Mouse (Mus musculus) heart, adult 2 months (tissue): ENCODE data around the gene Rbfox3. TPM values are rescaled to one million over a fixed set of nuclear protein-coding genes. Genes with fewer than 3 reads are reported as not detected.
A peak's percentile ranks its signal among the peaks of the same experiment; 100 is the strongest.

ENCODE experiments used
- DNase-seq, 2 experiments: peaks; one replicate each; pipeline ENCODE4 v3.0.0; 2021
- H3K27ac ChIP-seq: fragments of 200-600 bp; 2 replicates; pipeline ENCODE4 v1.8.1; 2022
- H3K27me3 ChIP-seq: fragments of 200-500 bp; 2 replicates; pipeline ENCODE4 v1.6.1; 2012; ENCODE audit warnings: mild to moderate bottlenecking, low read length, inconsistent platforms, mixed read lengths; ENCODE audit not compliant: control insufficient read depth, insufficient read depth
- H3K36me3 ChIP-seq: fragments of 200-500 bp; 2 replicates; pipeline ENCODE4 v1.6.1; 2012; ENCODE audit warnings: low read length, inconsistent platforms; ENCODE audit not compliant: control insufficient read depth, insufficient read depth
- H3K4me1 ChIP-seq: fragments of 200-500 bp; 2 replicates; pipeline ENCODE4 v1.6.1; 2011; ENCODE audit warnings: low read length; ENCODE audit not compliant: control insufficient read depth, insufficient read depth
- H3K4me3 ChIP-seq: fragments of 200-600 bp; 2 replicates; pipeline ENCODE4 v1.8.1; 2022
- H3K79me2 ChIP-seq: fragments of 200-500 bp; replicated peaks from 2 replicates; pipeline ENCODE4 v1.6.1; 2012; ENCODE audit warnings: mild to moderate bottlenecking, inconsistent platforms, low read length, moderate library complexity, mixed read lengths; ENCODE audit not compliant: control insufficient read depth, insufficient read depth
- H3K9ac ChIP-seq: fragments of 200-500 bp; 2 replicates; pipeline ENCODE4 v1.6.1; 2012; ENCODE audit warnings: low read depth, mild to moderate bottlenecking, control low read depth, inconsistent platforms, low read length, mixed read lengths
- CTCF ChIP-seq: fragments of 200-600 bp; IDR thresholded peaks from 2 replicates; pipeline ENCODE4 v1.8.1; 2022; ENCODE audit warnings: antibody characterized with exemption, mild to moderate bottlenecking, moderate library complexity
- EP300 ChIP-seq: fragments of 200-500 bp; IDR thresholded peaks from 2 replicates; pipeline ENCODE4 v1.6.1; 2011; ENCODE audit warnings: low read depth, low read length, control low read depth; ENCODE audit not compliant: insufficient read depth
- POLR2A ChIP-seq: fragments of 200-500 bp; IDR thresholded peaks from 2 replicates; pipeline ENCODE4 v1.6.1; 2011; ENCODE audit warnings: mild to moderate bottlenecking, low read depth, low read length, control low read depth; ENCODE audit not compliant: insufficient read depth
- WGBS: fragments of 180-500 bp; shearing (Covaris S2); methylation state at CpG from one replicate; pipeline ENCODE4 v1.1.7; 2018; 5-methylcytosine and 5-hydroxymethylcytosine counted together
- intact Hi-C: fragments of 180-260 bp; cut with DNase I; formaldehyde crosslinking; loops from one replicate; pipeline ENCODE4 v1.15.1; 2025
- polyA plus RNA-seq: library from polyadenylated mRNA; depleted of rRNA; stranded (reverse); fragments of >200 nt; gene quantifications from 2 replicates; pipeline ENCODE4 v1.2.3, GENCODE M21; 2012
- total RNA-seq, 2 experiments: library from RNA; stranded (reverse); gene quantifications; 2 replicates each; pipeline ENCODE4 v1.2.3; 2021

Gene Rbfox3
- total and polyA plus RNA-seq, 3 experiments, result 0.16 to 0.23 TPM; not detected in 1

- H3K4me1 ChIP-seq, result no peaks in the 10 kb centered on the region
- H3K9ac ChIP-seq, result no peak overlapping the region
- DNase-seq, result no peak
- H3K4me3 ChIP-seq, result no peak overlapping the region
- H3K36me3 ChIP-seq, result no peaks in the 10 kb centered on the region
- TF ChIP-seq POLR2A (no peak), CTCF (no peak), EP300 (no peak)
- intact Hi-C loops, result no loop called here
- no peaks in the 10 kb centered on the region for H3K79me2 ChIP-seq
- H3K27me3 ChIP-seq, result no peaks in the 10 kb centered on the region
- no peak overlapping the region for H3K27ac ChIP-seq
- WGBS, result 86% methylated on average over 9 of the region's 9 CpGs
These were observed 382.6 kb downstream of the Rbfox3 start for GRCm38 (mm10) chr11:118528761-118529160.

GRCm38 (mm10) chr11:118525059-118525458 is 386.3 kb downstream of the Rbfox3 start:
- intact Hi-C loops, result no loop called here
- Histone ChIP-seq H3K36me3 (no peaks in the 10 kb centered on the region), H3K27me3 (no peaks in the 10 kb centered on the region), H3K4me3 (no peak overlapping the region), H3K9ac (no peak overlapping the region), H3K4me1 (no peaks in the 10 kb centered on the region), H3K79me2 (no peaks in the 10 kb centered on the region), H3K27ac (no peak overlapping the region)
- TF ChIP-seq EP300, result no peak
- no peak for TF ChIP-seq CTCF
- TF ChIP-seq POLR2A, result no peak
- WGBS, result 80% methylated on average over 11 of the region's 11 CpGs
- DNase-seq, result no peak

GRCm38 (mm10) chr11:118523496-118524145 is 387.8 kb downstream of the Rbfox3 start:
- no peak for TF ChIP-seq CTCF
- TF ChIP-seq POLR2A, result no peak
- TF ChIP-seq EP300, result no peak
- no peak overlapping the region for H3K4me3 ChIP-seq
- no peaks in the 10 kb centered on the region for H3K36me3 ChIP-seq
- 0 out of 2 replicates have a peak, but pooled peaks cover 1% of the 10 kb centered on the region for H3K4me1 ChIP-seq
- WGBS, result 73% methylated on average over 4 of the region's 4 CpGs
- no peaks in the 10 kb centered on the region for H3K79me2 ChIP-seq
- intact Hi-C loops, result no loop called here
- H3K9ac ChIP-seq, result no peak overlapping the region
- H3K27me3 ChIP-seq, result no peaks in the 10 kb centered on the region
- H3K27ac ChIP-seq, result no peak overlapping the region
- DNase-seq, result no peak

GRCm38 (mm10) chr11:118520932-118521331 is 390.5 kb downstream of the Rbfox3 start:
- WGBS, result 76% methylated on average over 2 of the region's 2 CpGs
- no peaks in the 10 kb centered on the region for H3K79me2 ChIP-seq
- TF ChIP-seq EP300 (no peak), CTCF (no peak), POLR2A (no peak)

GRCm38 (mm10) chr11:118520251-118520650 is 391.1 kb downstream of the Rbfox3 start:
- whole genome bisulfite sequencing, result 56% methylated on average over 5 of the region's 5 CpGs
- H3K27me3 ChIP-seq, result no peaks in the 10 kb centered on the region
- no peak overlapping the region for H3K9ac ChIP-seq
- H3K4me3 ChIP-seq, result no peak overlapping the region
- TF ChIP-seq CTCF (peak; percentile 56), POLR2A (no peak), EP300 (no peak)
- peaks cover 5% of the 10 kb centered on the region; the same call in 1 of the 2 replicates for H3K4me1 ChIP-seq
- intact Hi-C loops, result no loop called here
- H3K79me2 ChIP-seq, result no peaks in the 10 kb centered on the region
- H3K27ac ChIP-seq, result no peak overlapping the region
- H3K36me3 ChIP-seq, result no peaks in the 10 kb centered on the region
- no peak for DNase-seq

More at GRCm38 (mm10) chr11:118520932-118521331, 390.5 kb downstream of the Rbfox3 start:
- Histone ChIP-seq H3K9ac (no peak overlapping the region), H3K4me3 (no peak overlapping the region), H3K36me3 (no peaks in the 10 kb centered on the region), H3K27ac (no peak overlapping the region), H3K27me3 (no peaks in the 10 kb centered on the region), H3K4me1 (peaks cover 5% of the 10 kb centered on the region; the same call in 1 of the 2 replicates)
- DNase-seq, result no peak
- intact Hi-C loops, result no loop called here

GRCm38 (mm10) chr11:118518743-118519142 is 392.7 kb downstream of the Rbfox3 start:
- TF ChIP-seq CTCF (no peak), POLR2A (no peak), EP300 (0 out of 2 replicates have a peak, but pooled peaks have one; percentile 14)
- Histone ChIP-seq H3K36me3 (no peaks in the 10 kb centered on the region), H3K4me1 (peaks cover 5% of the 10 kb centered on the region; the same call in 1 of the 2 replicates), H3K27ac (no peak overlapping the region), H3K9ac (no peak overlapping the region), H3K79me2 (no peaks in the 10 kb centered on the region), H3K4me3 (no peak overlapping the region), H3K27me3 (no peaks in the 10 kb centered on the region)
- WGBS, result 63% methylated on average over 7 of the region's 7 CpGs
- intact Hi-C loops, result no loop called here
- DNase-seq, result peak; percentile 74 to 84
